Mouse (Mus musculus) bone marrow, adult 2 months (tissue): Measurements from ENCODE around the gene Rgl1.

Experiments used
- CTCF ChIP-seq: fragments of 200-500 bp; IDR thresholded peaks from 2 replicates; pipeline ENCODE4 v1.5.1; 2011; ENCODE audit warnings: low read length, control low read depth; ENCODE audit not compliant: control insufficient read depth, insufficient read depth
- POLR2A ChIP-seq: fragments of 200-500 bp; IDR thresholded peaks from 2 replicates; pipeline ENCODE4 v1.6.1; 2011; ENCODE audit warnings: low read depth, mild to moderate bottlenecking, control low read depth, low read length, borderline replicate concordance; ENCODE audit not compliant: control insufficient read depth

DNA sequence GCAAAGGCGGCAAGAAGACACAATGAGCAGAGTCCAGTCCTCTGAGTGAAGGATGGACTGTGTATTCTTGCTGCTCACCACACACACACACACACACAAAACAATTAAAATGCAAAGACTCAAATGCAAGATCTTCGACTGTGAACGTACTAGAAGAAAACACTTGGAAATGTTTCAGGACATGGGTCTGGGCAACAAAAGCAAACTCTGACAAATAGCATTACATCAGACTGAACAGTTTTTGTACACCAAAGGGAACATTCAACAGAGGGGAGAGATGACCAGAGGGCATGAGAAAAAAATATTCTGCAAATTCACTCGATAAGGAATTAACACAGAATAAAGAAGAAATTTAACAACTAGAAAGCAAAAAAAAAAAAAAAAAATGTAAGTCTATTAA lies 52.2 kb downstream of the Rgl1 start:
- TF ChIP-seq POLR2A (no peak), CTCF (no peak)
